Mouse (Mus musculus): Measurements from ENCODE around the gene Pax7.

The Pax7 gene

GRCm38 (mm10) chr4:139747190-139747936, 86.0 kb downstream of the Pax7 start:
- no peak for DNase-seq (ENCODE audit: low spot score in 2 of 2)

- no peak for DNase-seq (ENCODE audit: low spot score in 2 of 2)
These were observed 87.2 kb downstream of the Pax7 start for GRCm38 (mm10) chr4:139746177-139746576.

- no peak for DNase-seq (ENCODE audit: low spot score in 2 of 2)
These were observed 88.4 kb downstream of the Pax7 start for GRCm38 (mm10) chr4:139744765-139745395.

- no peak for DNase-seq (ENCODE audit: low spot score in 2 of 2)
These were observed 89.7 kb downstream of the Pax7 start for GRCm38 (mm10) chr4:139743626-139744025.

GRCm38 (mm10) chr4:139737035-139737434, 96.3 kb downstream of the Pax7 start:
- no peak for DNase-seq (ENCODE audit: low spot score in 2 of 2)

GRCm38 (mm10) chr4:139727101-139727500, 106.2 kb downstream of the Pax7 start:
- DNase-seq (ENCODE audit: low spot score in 2 of 2) = no peak

GRCm38 (mm10) chr4:139725421-139725820, 107.9 kb downstream of the Pax7 start:
- no peak for DNase-seq (ENCODE audit: low spot score in 2 of 2)

- no peak for DNase-seq (ENCODE audit: low spot score in 2 of 2)
These were observed 109.0 kb downstream of the Pax7 start for GRCm38 (mm10) chr4:139724296-139724695.

GRCm38 (mm10) chr4:139718978-139719377, 114.3 kb downstream of the Pax7 start:
- DNase-seq (ENCODE audit: low spot score in 2 of 2) = no peak

GRCm38 (mm10) chr4:139716477-139717169, 116.7 kb downstream of the Pax7 start:
- DNase-seq (ENCODE audit: low spot score in 2 of 2) = no peak

GRCm38 (mm10) chr4:139715241-139715932, 117.9 kb downstream of the Pax7 start:
- DNase-seq (ENCODE audit: low spot score in 2 of 2) = no peak

GRCm38 (mm10) chr4:139710467-139711334, 122.6 kb downstream of the Pax7 start:
- no peak for DNase-seq (ENCODE audit: low spot score in 2 of 2)

- DNase-seq (ENCODE audit: low spot score in 2 of 2) = no peak
These were observed 127.3 kb downstream of the Pax7 start for GRCm38 (mm10) chr4:139705986-139706385.

- DNase-seq (ENCODE audit: low spot score in 2 of 2) = peak in 1 of 2 experiments; percentile 8
These were observed 129.9 kb downstream of the Pax7 start for GRCm38 (mm10) chr4:139703468-139703867.

- DNase-seq (ENCODE audit: low spot score in 2 of 2) = no peak
These were observed 130.4 kb downstream of the Pax7 start for GRCm38 (mm10) chr4:139702914-139703313.

GRCm38 (mm10) chr4:139698602-139699001, 134.7 kb downstream of the Pax7 start:
- DNase-seq (ENCODE audit: low spot score in 2 of 2) = no peak

GRCm38 (mm10) chr4:139697755-139698154, 135.6 kb downstream of the Pax7 start:
- no peak for DNase-seq (ENCODE audit: low spot score in 2 of 2)

- DNase-seq (ENCODE audit: low spot score in 2 of 2) = no peak
These were observed 140.0 kb downstream of the Pax7 start for GRCm38 (mm10) chr4:139693315-139693714.

- DNase-seq (ENCODE audit: low spot score in 2 of 2) = no peak
These were observed 143.6 kb downstream of the Pax7 start for GRCm38 (mm10) chr4:139689627-139690269.

GRCm38 (mm10) chr4:139688058-139688457, 145.3 kb downstream of the Pax7 start:
- DNase-seq (ENCODE audit: low spot score in 2 of 2) = no peak
